Mouse (Mus musculus) forebrain, embryonic 16.5 days (tissue): Measurements from ENCODE around the gene Ttll11. TPM values are rescaled to one million over a fixed set of nuclear protein-coding genes. Genes with fewer than 3 reads are reported as not detected.
A peak's percentile ranks its signal among the peaks of the same experiment; 100 is the strongest.

Experiments
- ATAC-seq: fragments of 200-750 bp; cut with Nextera tagmentation; 2 replicates; pipeline ENCODE4 v1.8.0; 2017; ENCODE audit warnings: mild to moderate bottlenecking, moderate library complexity
- H3K27ac ChIP-seq: fragments of 300-500 bp; sonication (generic); 2 replicates; pipeline ENCODE4 v1.5.1; 2014; ENCODE audit warnings: low read length, control low read depth
- H3K27me3 ChIP-seq: fragments of 300-500 bp; sonication (generic); replicated peaks from 2 replicates; pipeline ENCODE4 v1.6.1; 2014; ENCODE audit warnings: low read length; ENCODE audit not compliant: control insufficient read depth, insufficient read depth
- H3K36me3 ChIP-seq: fragments of 300-500 bp; sonication (generic); 2 replicates; pipeline ENCODE4 v1.6.1; 2014; ENCODE audit not compliant: control insufficient read depth, insufficient read depth
- H3K4me1 ChIP-seq: fragments of 300-500 bp; sonication (generic); replicated peaks from 2 replicates; pipeline ENCODE4 v1.6.1; 2014; ENCODE audit warnings: low read length; ENCODE audit not compliant: control insufficient read depth, insufficient read depth
- H3K4me2 ChIP-seq: fragments of 300-500 bp; sonication (generic); 2 replicates; pipeline ENCODE4 v1.6.1; 2014; ENCODE audit warnings: mild to moderate bottlenecking, low read length, control low read depth
- H3K4me3 ChIP-seq: fragments of 300-500 bp; sonication (generic); replicated peaks from 2 replicates; pipeline ENCODE4 v1.5.1; 2014; ENCODE audit warnings: mild to moderate bottlenecking, low read length, control low read depth
- H3K9ac ChIP-seq: fragments of 300-500 bp; sonication (generic); replicated peaks from 2 replicates; pipeline ENCODE4 v1.6.1; 2014; ENCODE audit warnings: low read depth, low read length, control low read depth
- H3K9me3 ChIP-seq: fragments of 300-500 bp; sonication (generic); 2 replicates; pipeline ENCODE4 v1.6.1; 2016; ENCODE audit warnings: low read length; ENCODE audit not compliant: control insufficient read depth
- WGBS: fragments of 180-500 bp; shearing (Covaris S2); extraction: QIAGEN DNeasy Blood & Tissue Kit; methylation state at CpG from one replicate; pipeline ENCODE4 v1.1.7; 2014; 5-methylcytosine and 5-hydroxymethylcytosine counted together
- polyA plus RNA-seq: library from polyadenylated mRNA; unstranded; fragments of >200 nt; fragmentation: Nextera tagmentation; extraction: Ambion mirVana; gene quantifications from 2 replicates; pipeline ENCODE4 v1.2.1, GENCODE M21; 2015

Ttll11 gene
- polyA plus RNA-seq, 1 experiment from 2014 or later: 2.5 TPM

GRCm38 (mm10) chr2:35879887-35880286 is 99.8 kb downstream of the Ttll11 start:
- Histone ChIP-seq H3K36me3 (no peaks in the 10 kb centered on the region), H3K4me2 (no peak overlapping the region), H3K9ac (no peak overlapping the region), H3K4me3 (no peak overlapping the region), H3K4me1 (0 out of 2 replicates have a peak, but pooled peaks cover 3% of the 10 kb centered on the region), H3K27me3 (no peaks in the 10 kb centered on the region), H3K27ac (no peak overlapping the region), H3K9me3 (no peaks in the 10 kb centered on the region)
- ATAC-seq: no peak
- WGBS: 84% methylated on average over 4 of the region's 4 CpGs

- Histone ChIP-seq H3K27me3 (no peaks in the 10 kb centered on the region), H3K4me3 (no peak overlapping the region), H3K4me1 (peaks cover 3% of the 10 kb centered on the region; the same call in 1 of the 2 replicates), H3K36me3 (no peaks in the 10 kb centered on the region), H3K9me3 (no peaks in the 10 kb centered on the region), H3K4me2 (no peak overlapping the region), H3K9ac (no peak overlapping the region), H3K27ac (no peak overlapping the region)
- WGBS: 95% methylated on average over 3 of the region's 3 CpGs
- ATAC-seq: no peak
Observed at GRCm38 (mm10) chr2:35878506-35878905, 101.2 kb downstream of the Ttll11 start.

- ATAC-seq: peak; percentile 63
Observed at GRCm38 (mm10) chr2:35875572-35875971, 104.1 kb downstream of the Ttll11 start.

GRCm38 (mm10) chr2:35874421-35874820 is 105.3 kb downstream of the Ttll11 start:
- Histone ChIP-seq H3K9me3 (no peaks in the 10 kb centered on the region), H3K4me3 (no peak overlapping the region), H3K4me1 (peaks cover 11% of the 10 kb centered on the region), H3K36me3 (no peaks in the 10 kb centered on the region), H3K27ac (no peak overlapping the region), H3K4me2 (no peak overlapping the region), H3K9ac (no peak overlapping the region), H3K27me3 (no peaks in the 10 kb centered on the region)
- ATAC-seq: no peak
- 84% methylated on average over 8 of the region's 8 CpGs for WGBS

More at GRCm38 (mm10) chr2:35875572-35875971, 104.1 kb downstream of the Ttll11 start:
- peaks cover 9% of the 10 kb centered on the region for H3K4me1 ChIP-seq
- no peaks in the 10 kb centered on the region for H3K27me3 ChIP-seq
- WGBS: 71% methylated on average over 7 of the region's 7 CpGs
- H3K4me3 ChIP-seq: no peak overlapping the region
- H3K9ac ChIP-seq: no peak overlapping the region
- H3K27ac ChIP-seq: peak overlapping the region; percentile 33
- no peak overlapping the region for H3K4me2 ChIP-seq
- H3K36me3 ChIP-seq: no peaks in the 10 kb centered on the region
- no peaks in the 10 kb centered on the region for H3K9me3 ChIP-seq

- Histone ChIP-seq H3K27me3 (no peaks in the 10 kb centered on the region), H3K9ac (no peak overlapping the region), H3K27ac (peak overlapping the region; percentile 3; the same call in 1 of the 2 replicates), H3K4me2 (no peak overlapping the region), H3K9me3 (no peaks in the 10 kb centered on the region), H3K36me3 (no peaks in the 10 kb centered on the region), H3K4me1 (peaks cover 19% of the 10 kb centered on the region), H3K4me3 (no peak overlapping the region)
- ATAC-seq: peak; percentile 58
- WGBS: 12% methylated on average over 2 of the region's 2 CpGs
Observed at GRCm38 (mm10) chr2:35869165-35869564, 110.5 kb downstream of the Ttll11 start.

DNA sequence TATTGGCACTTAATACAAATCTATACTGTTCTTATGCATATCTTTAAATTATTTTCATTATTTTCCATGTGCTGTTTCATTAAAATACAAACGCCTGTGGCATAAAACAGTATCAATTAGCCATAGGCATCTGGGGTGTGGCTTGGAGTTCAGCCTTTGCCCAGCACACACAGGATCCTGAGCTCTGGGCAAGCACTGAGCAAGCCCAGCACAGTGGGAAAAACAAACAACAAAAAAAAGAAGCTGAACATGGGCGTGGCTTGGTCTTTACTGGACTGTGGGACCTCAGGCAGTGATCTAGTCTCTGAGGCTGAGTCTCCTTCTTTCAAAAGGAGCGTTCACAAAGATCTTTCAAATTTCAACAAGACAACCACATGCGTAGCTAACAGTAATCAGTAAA is 116.4 kb downstream of the Ttll11 start:
- Histone ChIP-seq H3K9ac (no peak overlapping the region), H3K4me3 (no peak overlapping the region), H3K36me3 (no peaks in the 10 kb centered on the region), H3K27me3 (no peaks in the 10 kb centered on the region), H3K4me2 (no peak overlapping the region), H3K4me1 (peaks cover 9% of the 10 kb centered on the region), H3K27ac (no peak overlapping the region), H3K9me3 (no peaks in the 10 kb centered on the region)
- WGBS: 79% methylated on average over 4 of the region's 4 CpGs
- ATAC-seq: no peak

DNA sequence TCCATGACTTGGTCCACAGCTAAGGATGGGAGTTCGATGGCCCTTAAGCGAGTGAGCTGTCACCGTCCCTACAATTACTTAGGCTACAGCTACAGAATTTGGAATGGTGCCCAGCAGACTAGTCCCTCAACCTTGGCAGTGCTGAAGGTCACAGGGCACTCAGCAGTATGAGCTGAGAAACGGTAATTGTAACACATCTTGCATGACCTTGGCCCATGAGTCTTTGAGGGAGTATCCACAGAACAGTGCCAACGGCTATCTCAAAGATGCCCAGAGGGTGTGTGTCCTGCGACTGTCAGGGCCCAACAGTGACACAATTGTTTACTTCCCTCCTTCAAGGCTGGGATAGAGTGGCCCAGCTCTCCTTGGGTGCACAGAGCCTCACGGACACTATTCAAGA is 118.5 kb downstream of the Ttll11 start:
- WGBS: 83% methylated on average over 7 of the region's 7 CpGs
- ATAC-seq: no peak

GRCm38 (mm10) chr2:35860394-35860744 is 119.3 kb downstream of the Ttll11 start:
- H3K4me1 ChIP-seq: peaks cover 13% of the 10 kb centered on the region
- WGBS: 76% methylated on average over 10 of the region's 10 CpGs
- no peak overlapping the region for H3K9ac ChIP-seq
- H3K27me3 ChIP-seq: no peaks in the 10 kb centered on the region
- H3K9me3 ChIP-seq: no peaks in the 10 kb centered on the region
- no peak overlapping the region for H3K4me2 ChIP-seq
- H3K36me3 ChIP-seq: no peaks in the 10 kb centered on the region
- peak overlapping the region; percentile 43; the same call in 1 of the 2 replicates for H3K27ac ChIP-seq
- peak; percentile 47 for ATAC-seq
- H3K4me3 ChIP-seq: no peak overlapping the region

More for the DNA sequence above, 118.5 kb downstream of the Ttll11 start:
- Histone ChIP-seq H3K4me1 (peaks cover 10% of the 10 kb centered on the region), H3K27me3 (no peaks in the 10 kb centered on the region), H3K4me2 (no peak overlapping the region), H3K4me3 (no peak overlapping the region), H3K9me3 (no peaks in the 10 kb centered on the region), H3K36me3 (no peaks in the 10 kb centered on the region), H3K9ac (no peak overlapping the region), H3K27ac (no peak overlapping the region)

- H3K27me3 ChIP-seq: no peaks in the 10 kb centered on the region
- peak; percentile 49 for ATAC-seq
- no peaks in the 10 kb centered on the region for H3K9me3 ChIP-seq
- H3K36me3 ChIP-seq: no peaks in the 10 kb centered on the region
- no peak overlapping the region for H3K4me3 ChIP-seq
- no peak overlapping the region for H3K4me2 ChIP-seq
- 38% methylated on average over 7 of the region's 7 CpGs for WGBS
- H3K4me1 ChIP-seq: peaks cover 13% of the 10 kb centered on the region
- H3K27ac ChIP-seq: peak overlapping the region; percentile 43
- H3K9ac ChIP-seq: no peak overlapping the region
Observed at GRCm38 (mm10) chr2:35859708-35860393, 119.9 kb downstream of the Ttll11 start.
